Mouse (Mus musculus) limb, embryonic 10.5 days (tissue): ENCODE measurements at regions not wholly inside any gene's neighbourhood (a gene's known extent, or its start where the extent isn't known, plus 50 kb on each side); places are given as distances from the start of the nearest gene placed in this dataset.

Source experiments
- DNase-seq: peaks from one replicate; pipeline ENCODE4 v3.0.0-alpha.2; 2017; ENCODE audit warnings: low spot score
- H3K27ac ChIP-seq: fragments of 300-500 bp; sonication (generic); 2 replicates; pipeline ENCODE4 v1.5.1; 2016; ENCODE audit warnings: mild to moderate bottlenecking
- H3K27me3 ChIP-seq: fragments of 300-500 bp; sonication (generic); 2 replicates; pipeline ENCODE4 v1.6.1; 2016; ENCODE audit warnings: low read depth, mild to moderate bottlenecking; ENCODE audit not compliant: poor library complexity, severe bottlenecking
- H3K36me3 ChIP-seq: fragments of 300-500 bp; sonication (generic); 2 replicates; pipeline ENCODE4 v1.6.1; 2016; ENCODE audit warnings: mild to moderate bottlenecking, moderate library complexity
- H3K4me1 ChIP-seq: fragments of 300-500 bp; sonication (generic); 2 replicates; pipeline ENCODE4 v1.6.1; 2016
- H3K4me3 ChIP-seq: fragments of 300-500 bp; sonication (generic); 2 replicates; pipeline ENCODE4 v1.5.1; 2016; ENCODE audit warnings: mild to moderate bottlenecking, moderate library complexity
- H3K9me3 ChIP-seq: fragments of 300-500 bp; sonication (generic); replicated peaks from 2 replicates; pipeline ENCODE4 v1.6.1; 2016; ENCODE audit warnings: mild to moderate bottlenecking
- WGBS: fragments of 180-500 bp; shearing (Covaris S2); methylation state at CpG from one replicate; pipeline ENCODE4 v1.1.7; 2016; 5-methylcytosine and 5-hydroxymethylcytosine counted together

GRCm38 (mm10) chr5:118465991-118466750 lies 94.3 kb upstream of the Med13l start:
- Histone ChIP-seq H3K36me3 (no peaks in the 10 kb centered on the region), H3K27me3 (no peaks in the 10 kb centered on the region), H3K9me3 (no peaks in the 10 kb centered on the region), H3K4me3 (peak overlapping the region; percentile 44), H3K4me1 (peaks cover 69% of the 10 kb centered on the region), H3K27ac (peak overlapping the region; percentile 89)
- 15% methylated on average over 10 of the region's 10 CpGs for WGBS
- peak; percentile 64 for DNase-seq

- Histone ChIP-seq H3K4me1 (peaks cover 66% of the 10 kb centered on the region), H3K36me3 (no peaks in the 10 kb centered on the region), H3K27ac (no peak overlapping the region), H3K27me3 (no peaks in the 10 kb centered on the region), H3K4me3 (no peak overlapping the region), H3K9me3 (no peaks in the 10 kb centered on the region)
- 55% methylated on average over 4 of the region's 4 CpGs for WGBS
- no peak for DNase-seq
Measured at GRCm38 (mm10) chr5:118468739-118469138, 91.7 kb upstream of the Med13l start.

- no peaks in the 10 kb centered on the region for H3K27me3 ChIP-seq
- no peaks in the 10 kb centered on the region for H3K9me3 ChIP-seq
- no peak overlapping the region for H3K4me3 ChIP-seq
- no peaks in the 10 kb centered on the region for H3K36me3 ChIP-seq
- no peak for DNase-seq
- WGBS: 29% methylated on average over 5 of the region's 5 CpGs
- no peak overlapping the region for H3K27ac ChIP-seq
- H3K4me1 ChIP-seq: peaks cover 55% of the 10 kb centered on the region
Measured at GRCm38 (mm10) chr5:118471569-118471968, 88.9 kb upstream of the Med13l start.

- peaks cover 57% of the 10 kb centered on the region for H3K4me1 ChIP-seq
- H3K27ac ChIP-seq: no peak overlapping the region
- H3K4me3 ChIP-seq: no peak overlapping the region
- 84% methylated on average over 10 of the region's 10 CpGs for WGBS
- H3K27me3 ChIP-seq: no peaks in the 10 kb centered on the region
- H3K36me3 ChIP-seq: no peaks in the 10 kb centered on the region
- DNase-seq: no peak
- H3K9me3 ChIP-seq: no peaks in the 10 kb centered on the region
Measured at GRCm38 (mm10) chr5:118472291-118472690, 88.2 kb upstream of the Med13l start.

- WGBS: 45% methylated on average over 5 of the region's 5 CpGs
- Histone ChIP-seq H3K4me1 (peaks cover 65% of the 10 kb centered on the region), H3K4me3 (no peak overlapping the region), H3K27ac (peak overlapping the region; percentile 62; the same call in 1 of the 2 replicates), H3K9me3 (no peaks in the 10 kb centered on the region), H3K36me3 (no peaks in the 10 kb centered on the region), H3K27me3 (no peaks in the 10 kb centered on the region)
- no peak for DNase-seq
Measured at GRCm38 (mm10) chr5:118473128-118473730, 87.2 kb upstream of the Med13l start.

GRCm38 (mm10) chr5:118476597-118476996 lies 83.9 kb upstream of the Med13l start:
- WGBS: 83% methylated on average over 5 of the region's 5 CpGs
- Histone ChIP-seq H3K36me3 (no peaks in the 10 kb centered on the region), H3K27ac (peak overlapping the region; percentile 91)

GRCm38 (mm10) chr5:118477131-118478119 lies 83.1 kb upstream of the Med13l start:
- Histone ChIP-seq H3K9me3 (no peaks in the 10 kb centered on the region), H3K27me3 (no peaks in the 10 kb centered on the region), H3K36me3 (no peaks in the 10 kb centered on the region), H3K4me1 (peaks cover 50% of the 10 kb centered on the region), H3K27ac (peak overlapping the region; percentile 91), H3K4me3 (peak overlapping the region; percentile 47)
- no peak for DNase-seq
- 64% methylated on average over 19 of the region's 19 CpGs for WGBS

More at GRCm38 (mm10) chr5:118476597-118476996, 83.9 kb upstream of the Med13l start:
- no peak for DNase-seq
- H3K4me1 ChIP-seq: peaks cover 52% of the 10 kb centered on the region
- H3K4me3 ChIP-seq: no peak overlapping the region
- H3K27me3 ChIP-seq: no peaks in the 10 kb centered on the region
- H3K9me3 ChIP-seq: no peaks in the 10 kb centered on the region

- Histone ChIP-seq H3K27me3 (no peaks in the 10 kb centered on the region), H3K4me3 (peak overlapping the region; percentile 47), H3K36me3 (no peaks in the 10 kb centered on the region), H3K27ac (peak overlapping the region; percentile 91), H3K4me1 (peaks cover 53% of the 10 kb centered on the region), H3K9me3 (no peaks in the 10 kb centered on the region)
- peak; percentile 86 for DNase-seq
- 6% methylated on average over 15 of the region's 15 CpGs for WGBS
Measured at GRCm38 (mm10) chr5:118478120-118478768, 82.2 kb upstream of the Med13l start.

GRCm38 (mm10) chr5:118480000-118480399 lies 80.5 kb upstream of the Med13l start:
- H3K4me3 ChIP-seq: no peak overlapping the region
- WGBS: 80% methylated on average over 5 of the region's 5 CpGs
- H3K9me3 ChIP-seq: no peaks in the 10 kb centered on the region
- no peaks in the 10 kb centered on the region for H3K27me3 ChIP-seq
- peak overlapping the region; percentile 39 for H3K27ac ChIP-seq
- no peaks in the 10 kb centered on the region for H3K36me3 ChIP-seq
- DNase-seq: no peak
- peaks cover 60% of the 10 kb centered on the region for H3K4me1 ChIP-seq

- 77% methylated on average over 10 of the region's 10 CpGs for WGBS
- DNase-seq: no peak
- Histone ChIP-seq H3K27ac (no peak overlapping the region), H3K27me3 (no peaks in the 10 kb centered on the region), H3K9me3 (no peaks in the 10 kb centered on the region), H3K36me3 (no peaks in the 10 kb centered on the region), H3K4me3 (no peak overlapping the region), H3K4me1 (peaks cover 53% of the 10 kb centered on the region)
Measured at GRCm38 (mm10) chr5:118480965-118481793, 79.3 kb upstream of the Med13l start.

- peaks cover 52% of the 10 kb centered on the region for H3K4me1 ChIP-seq
Measured at GRCm38 (mm10) chr5:118481794-118482049, 78.8 kb upstream of the Med13l start.

GRCm38 (mm10) chr5:118482598-118482997 lies 77.9 kb upstream of the Med13l start:
- Histone ChIP-seq H3K27me3 (no peaks in the 10 kb centered on the region), H3K4me1 (peaks cover 46% of the 10 kb centered on the region), H3K36me3 (no peaks in the 10 kb centered on the region), H3K4me3 (no peak overlapping the region), H3K27ac (0 out of 2 replicates have a peak overlapping the region, but pooled peaks have one; percentile 73), H3K9me3 (no peaks in the 10 kb centered on the region)
- 48% methylated on average over 7 of the region's 7 CpGs for WGBS
- no peak for DNase-seq

More at GRCm38 (mm10) chr5:118481794-118482049, 78.8 kb upstream of the Med13l start:
- Histone ChIP-seq H3K27ac (no peak overlapping the region), H3K36me3 (no peaks in the 10 kb centered on the region), H3K9me3 (no peaks in the 10 kb centered on the region), H3K27me3 (no peaks in the 10 kb centered on the region), H3K4me3 (no peak overlapping the region)
- no peak for DNase-seq
